Mouse (Mus musculus) CH12.LX (cell line): ENCODE data around the gene Pde4d.

Experiments
- CTCF ChIP-seq, 2 experiments: IDR thresholded peaks in 1 of 2; conservative IDR thresholded peaks in 1 of 2; 2 replicates each; pipeline ENCODE4 v1.5.1; 2011 to 2012; ENCODE audit warnings: low read depth in 2 of 2, low read length in 2 of 2, improper control_type of control experiment in 1 of 2, inconsistent platforms in 1 of 2, mild to moderate bottlenecking in 1 of 2, moderate library complexity in 1 of 2
- MYC ChIP-seq: IDR thresholded peaks from 2 replicates; pipeline ENCODE4 v1.6.1; 2011; ENCODE audit warnings: low read depth, mild to moderate bottlenecking, improper control_type of control experiment, low read length
- NELFE ChIP-seq: IDR thresholded peaks from 2 replicates; pipeline ENCODE4 v1.6.1; 2011; ENCODE audit warnings: low read depth, low read length, improper control_type of control experiment
- POLR2A ChIP-seq: IDR thresholded peaks from 2 replicates; pipeline ENCODE4 v1.6.1; 2011; ENCODE audit warnings: low read depth, mild to moderate bottlenecking, improper control_type of control experiment, low read length
- USF1 ChIP-seq: IDR thresholded peaks from 2 replicates; pipeline ENCODE4 v1.6.1; 2014; ENCODE audit warnings: low read depth, mild to moderate bottlenecking, inconsistent platforms, low read length, improper control_type of control experiment
- ZNF384 ChIP-seq: IDR thresholded peaks from 2 replicates; pipeline ENCODE4 v1.6.1; 2012; ENCODE audit warnings: low read depth, low read length, improper control_type of control experiment, inconsistent platforms

DNA sequence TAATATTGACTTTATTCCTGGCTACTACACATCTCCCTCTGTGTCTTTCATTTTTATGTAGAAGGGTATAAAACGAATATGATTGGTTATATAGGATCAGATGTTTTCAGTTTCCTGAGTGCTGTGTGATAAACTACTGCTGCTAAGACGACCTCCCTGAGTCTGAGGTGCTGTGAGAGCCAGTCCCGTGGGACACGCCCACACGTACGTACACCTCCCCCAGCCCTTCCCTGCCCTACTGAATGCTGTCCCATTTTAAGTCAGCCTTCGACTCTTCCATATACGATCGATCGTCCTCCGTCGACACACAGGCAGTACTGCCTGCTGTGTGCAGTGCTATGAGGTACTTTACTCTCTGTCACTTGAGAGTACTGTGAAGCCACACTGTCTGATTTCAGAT lies 1473.0 kb downstream of the Pde4d start:
- TF ChIP-seq CTCF (conservative IDR thresholded peaks at IDR 0.05 in 1 of 2, IDR thresholded peaks at IDR 0.05 in 1 of 2; ENCODE audit: low read depth in 2 of 2, low read length in 2 of 2) (no peak), MYC (no peak), POLR2A (no peak), ZNF384 (no peak), NELFE (no peak), USF1 (no peak)
